Mouse (Mus musculus) adrenal gland, postnatal 25 days (tissue): ENCODE measurements around the gene Speer4e. TPM values are rescaled to one million over a fixed set of nuclear protein-coding genes. Genes with fewer than 3 reads are reported as not detected.
"Not testable (repeated sequence)": the region's sequence is repeated elsewhere in the genome, so short reads cannot be mapped to it uniquely, and the experiment has no call there.

ENCODE experiments used
- DNase-seq: peaks from one replicate; pipeline ENCODE4 v3.0.0; 2021; ENCODE audit warnings: mixed read lengths
- long read RNA-seq: library from polyadenylated mRNA; stranded (forward); transcript quantifications from one replicate; pipeline ENCODE4 v2.0.0, GENCODE M21; 2021
- total RNA-seq: library from RNA; stranded (reverse); gene quantifications from 2 replicates; pipeline ENCODE4 v1.2.3, GENCODE M21; 2021

Speer4e gene
- total RNA-seq: not detected in 2 replicates
- long read RNA-seq: 0 reads

DNA sequence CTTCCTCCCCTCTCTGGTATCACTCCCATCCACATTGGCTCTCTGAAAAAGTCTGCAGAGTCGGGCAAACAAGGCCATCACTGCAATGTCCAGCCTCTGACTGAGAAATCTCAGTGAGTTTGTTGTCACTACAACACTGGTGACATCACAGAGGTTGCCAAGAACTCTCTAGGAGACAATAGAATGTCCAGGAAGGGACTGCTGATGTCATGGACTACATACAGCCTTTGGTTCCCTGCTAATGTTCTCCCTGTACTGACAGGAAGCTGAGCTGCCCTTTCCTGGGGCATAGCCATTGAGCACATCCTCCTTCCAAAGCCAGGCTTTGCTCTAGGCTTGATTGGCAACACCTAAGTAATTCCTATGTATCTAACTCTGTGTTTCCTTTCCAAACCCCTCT lies at the start of gene Speer4e:
TSS of gene Speer4e (minus strand) at position 101 of the 400 bp plus-strand sequence.
- DNase-seq: not testable (repeated sequence)

DNA sequence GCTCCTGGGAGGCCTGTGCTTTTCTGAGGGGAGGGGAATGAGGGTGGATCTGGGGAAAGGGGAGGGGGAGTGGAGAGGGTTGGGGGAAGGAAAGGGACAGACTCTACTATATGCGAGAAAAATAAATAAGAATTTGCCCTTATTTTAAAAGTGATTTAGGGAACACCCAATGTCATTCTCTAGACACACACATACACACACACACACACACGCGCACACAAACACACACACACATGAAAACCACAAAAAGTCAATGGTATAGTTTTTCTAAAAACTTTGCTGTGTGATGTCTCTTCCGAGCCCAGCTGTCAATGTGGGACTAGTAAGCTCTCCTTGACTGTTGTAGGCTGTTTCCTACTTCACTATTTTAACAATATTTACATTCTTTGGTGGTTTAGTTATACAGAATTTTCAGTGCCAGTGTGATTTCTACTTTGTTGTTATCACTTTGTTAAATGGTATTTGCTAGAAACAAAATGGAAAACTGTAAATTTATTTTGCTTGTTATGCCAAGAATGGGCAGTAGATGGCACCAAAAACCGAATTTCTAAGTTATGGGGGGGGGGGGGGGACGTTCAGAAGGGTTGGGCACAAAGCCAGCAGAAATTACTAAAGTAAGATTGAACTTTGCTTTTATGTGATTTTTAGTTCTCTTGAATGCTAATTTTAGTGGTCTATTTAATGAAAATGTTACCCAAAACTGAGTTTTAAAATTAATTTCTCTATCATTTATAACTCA lies 48.6 kb upstream of the Speer4e start:
- DNase-seq: not testable (repeated sequence)

DNA sequence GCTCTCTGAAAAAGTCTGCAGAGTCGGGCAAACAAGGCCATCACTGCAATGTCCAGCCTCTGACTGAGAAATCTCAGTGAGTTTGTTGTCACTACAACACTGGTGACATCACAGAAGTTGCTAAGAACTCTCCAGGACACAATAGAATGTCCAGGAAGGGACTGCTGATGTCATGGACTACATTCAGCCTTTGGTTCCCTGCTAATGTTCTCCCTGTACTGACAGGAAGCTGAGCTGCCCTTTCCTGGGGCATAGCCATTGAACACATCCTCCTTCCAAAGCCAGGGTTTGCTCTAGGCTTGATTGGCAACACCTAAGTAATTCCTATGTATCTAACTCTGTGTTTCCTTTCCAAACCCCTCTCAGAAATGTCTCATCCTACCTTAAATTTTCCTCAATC lies 40.6 kb upstream of the Speer4e start, which contains the start of gene Gm10354:
TSS of gene Gm10354 (minus strand) at position 101 of the 400 bp plus-strand sequence.
- not testable (repeated sequence) for DNase-seq

DNA sequence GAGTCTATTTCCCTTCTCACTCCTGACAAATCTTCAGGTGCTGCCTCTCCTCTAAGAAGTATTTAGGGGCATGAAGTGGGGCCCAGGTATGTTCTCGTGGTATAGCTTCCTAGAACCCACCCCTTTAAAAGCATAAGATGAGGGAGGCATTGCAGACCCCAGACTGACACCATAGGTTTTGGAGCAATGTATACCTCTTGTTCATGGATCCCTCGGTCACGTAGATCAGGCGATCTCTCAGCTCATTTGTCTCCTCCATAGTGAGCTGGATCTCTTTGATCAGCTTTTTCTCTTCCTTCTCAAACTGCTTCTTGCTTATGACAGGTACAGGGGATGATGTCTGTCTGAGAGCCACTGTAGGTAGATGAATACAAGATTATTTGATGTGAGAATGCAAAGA lies 39.1 kb upstream of the Speer4e start:
- DNase-seq: not testable (repeated sequence)

DNA sequence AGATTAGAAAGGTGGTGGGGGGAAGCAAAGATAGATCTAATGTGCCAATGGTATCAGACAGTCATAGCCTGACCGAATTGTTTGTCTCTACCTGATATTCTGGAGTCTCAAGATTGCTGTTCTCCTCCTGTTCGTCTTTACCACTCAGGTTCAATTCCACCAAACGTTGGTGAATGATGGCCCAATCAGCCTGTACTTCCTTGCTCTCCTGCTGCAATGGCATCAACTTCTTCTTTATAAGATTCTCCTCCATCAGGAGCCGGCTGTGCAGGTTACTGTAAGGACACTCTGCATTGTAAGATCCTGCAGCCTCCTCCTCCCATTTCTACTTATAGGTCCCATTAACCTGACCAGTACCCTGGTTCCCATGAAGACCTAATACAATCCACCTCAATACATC lies 37.1 kb upstream of the Speer4e start:
- not testable (repeated sequence) for DNase-seq

DNA sequence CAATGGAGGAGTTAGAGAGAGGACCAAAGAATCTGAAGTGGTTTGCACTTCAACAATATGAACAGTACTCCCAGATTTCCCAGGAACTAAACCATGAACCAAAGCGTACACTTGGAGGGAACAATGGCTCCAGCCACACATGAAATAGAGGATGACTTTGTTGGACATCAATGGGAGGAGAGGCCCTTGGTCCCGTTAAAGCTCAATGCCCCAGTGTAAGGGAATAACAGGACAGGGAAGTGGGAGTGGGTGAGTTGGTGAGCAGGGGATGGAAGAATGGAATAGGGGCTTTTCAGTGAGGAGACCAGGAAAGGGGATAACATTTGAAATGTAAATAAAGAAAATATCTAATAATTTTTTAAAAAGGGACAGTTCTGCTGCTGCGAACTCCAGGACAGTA lies 34.6 kb upstream of the Speer4e start:
- not testable (repeated sequence) for DNase-seq

DNA sequence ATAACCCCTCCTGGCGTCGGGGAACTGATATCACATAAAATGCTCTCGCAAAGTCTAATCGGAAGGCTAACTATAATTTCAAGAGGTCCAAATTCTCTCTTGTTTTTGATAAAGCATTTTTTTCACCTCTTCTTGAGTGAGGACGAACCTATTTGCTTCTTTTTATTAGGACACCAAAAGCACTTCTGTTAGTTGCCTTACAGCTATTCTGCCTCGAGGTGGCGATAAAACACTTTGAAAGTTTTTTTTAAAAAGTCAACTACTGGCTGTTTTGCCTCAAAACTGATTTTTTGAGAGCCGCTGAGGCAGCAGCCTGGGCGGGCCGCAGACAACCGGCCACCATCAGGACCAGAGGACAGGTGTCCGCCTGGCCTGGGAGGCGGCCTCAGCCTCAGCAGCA lies 25.6 kb upstream of the Speer4e start:
- DNase-seq: not testable (repeated sequence)

DNA sequence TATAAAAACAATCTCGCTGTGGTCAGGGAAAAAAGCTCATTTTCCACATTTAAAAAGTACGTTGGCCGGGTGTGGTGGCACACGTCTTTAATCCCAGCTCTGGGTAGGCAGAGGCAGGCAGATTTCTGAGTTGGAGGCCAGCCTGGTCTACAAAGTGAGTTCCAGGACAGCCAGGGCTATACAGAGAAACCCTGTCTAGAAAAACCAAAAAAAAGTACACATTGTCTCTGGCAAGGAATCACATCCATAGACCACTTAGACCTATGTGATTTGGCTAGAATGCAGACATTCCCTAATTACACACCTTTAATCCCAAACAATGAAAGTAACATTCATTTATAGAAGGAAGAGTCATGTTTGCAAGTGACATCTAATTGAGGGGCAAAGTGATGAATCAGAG lies 23.3 kb upstream of the Speer4e start:
- DNase-seq: not testable (repeated sequence)

DNA sequence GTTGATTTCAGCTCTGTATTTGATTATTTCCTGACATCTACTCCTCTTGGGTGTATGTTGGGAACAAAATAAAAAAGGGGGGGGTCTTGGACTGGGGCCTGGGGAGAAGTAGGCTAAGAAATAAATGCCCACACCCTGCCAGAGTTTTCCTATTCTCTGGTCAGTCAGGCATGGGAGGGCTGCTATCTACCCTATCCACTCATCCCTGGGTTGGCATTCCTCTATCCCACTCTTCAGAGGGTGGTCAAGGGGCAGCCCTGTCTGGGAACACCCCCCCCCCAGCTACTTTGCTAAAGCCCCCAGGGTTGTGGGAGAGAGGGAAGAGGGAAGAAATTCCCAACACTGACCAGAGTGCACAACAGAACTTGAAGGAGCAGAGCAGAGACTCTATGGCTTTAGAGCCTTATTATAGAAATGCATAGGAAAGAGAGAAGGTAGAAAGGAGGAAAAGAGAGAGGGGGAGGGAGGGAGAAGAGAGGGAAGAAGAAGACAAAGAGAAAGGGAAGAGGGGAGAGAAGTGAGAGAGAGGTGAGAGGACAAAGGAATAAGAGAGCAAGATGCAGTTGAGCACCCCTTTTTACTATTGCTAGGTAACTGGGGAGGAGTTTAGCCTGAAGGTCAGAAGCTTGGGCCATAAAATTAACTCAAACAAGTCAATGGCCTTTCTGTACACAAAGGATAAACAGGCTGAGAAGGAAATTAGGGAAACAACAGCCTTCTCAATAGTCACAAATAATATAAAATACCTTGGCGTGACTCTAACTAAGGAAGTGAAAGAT lies 17.9 kb upstream of the Speer4e start:
- not testable (repeated sequence) for DNase-seq

DNA sequence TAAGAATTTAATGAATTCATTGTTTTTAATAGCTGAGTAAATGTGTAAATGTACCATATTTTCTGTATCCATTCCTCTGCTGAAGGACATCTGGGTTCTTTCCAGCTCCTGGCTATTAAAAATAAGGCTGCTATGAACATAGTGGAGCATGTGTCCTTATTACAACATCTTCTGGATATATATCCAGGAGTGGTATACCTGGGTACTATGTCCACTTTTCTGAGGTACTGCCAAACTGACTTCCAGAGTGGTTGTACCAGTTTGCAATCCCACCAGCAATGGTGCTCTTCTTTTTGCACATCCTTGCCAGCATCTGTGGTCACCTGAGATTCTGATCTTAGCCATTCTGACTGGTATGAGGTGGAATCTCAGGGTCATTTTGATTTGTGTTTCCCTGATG lies 15.4 kb upstream of the Speer4e start:
- DNase-seq: not testable (repeated sequence)

DNA sequence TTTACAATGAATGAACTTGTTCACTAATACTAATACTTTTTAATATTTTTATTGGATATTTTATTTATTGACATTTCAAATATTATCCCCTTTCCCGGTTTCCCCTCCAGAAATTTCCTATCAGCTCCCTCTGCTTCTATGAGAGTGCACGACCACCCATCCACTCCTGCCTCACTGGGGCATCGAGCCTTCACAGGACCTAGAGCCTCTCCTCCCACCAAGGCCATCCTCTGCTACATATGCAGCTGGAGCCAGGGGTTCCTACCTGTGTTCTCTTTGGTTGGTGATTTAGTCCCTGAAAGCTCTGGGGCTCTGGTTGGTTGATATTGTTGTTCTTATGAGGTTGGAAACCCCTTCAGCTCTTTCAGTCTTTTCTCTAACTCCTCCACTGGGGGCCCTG lies 14.5 kb upstream of the Speer4e start:
- DNase-seq: not testable (repeated sequence)

DNA sequence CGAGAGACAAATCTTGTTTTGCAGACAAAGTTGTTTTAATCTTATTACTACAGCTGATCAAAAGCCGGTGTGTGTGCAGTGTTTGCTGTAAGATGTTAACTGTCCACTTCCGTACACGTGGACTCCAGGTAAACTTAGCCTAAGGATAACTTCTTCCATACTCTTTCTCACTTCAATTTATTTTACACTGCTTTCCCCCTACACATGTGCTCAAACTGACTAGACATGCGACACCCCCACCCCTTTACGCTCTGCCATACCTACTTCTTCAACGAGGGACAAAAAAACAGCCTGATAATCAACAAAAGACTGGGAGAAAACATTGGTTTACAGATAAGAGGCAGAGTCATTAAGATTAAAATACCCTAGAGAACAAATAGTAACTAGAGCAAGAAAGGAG lies 13.6 kb upstream of the Speer4e start:
- not testable (repeated sequence) for DNase-seq

DNA sequence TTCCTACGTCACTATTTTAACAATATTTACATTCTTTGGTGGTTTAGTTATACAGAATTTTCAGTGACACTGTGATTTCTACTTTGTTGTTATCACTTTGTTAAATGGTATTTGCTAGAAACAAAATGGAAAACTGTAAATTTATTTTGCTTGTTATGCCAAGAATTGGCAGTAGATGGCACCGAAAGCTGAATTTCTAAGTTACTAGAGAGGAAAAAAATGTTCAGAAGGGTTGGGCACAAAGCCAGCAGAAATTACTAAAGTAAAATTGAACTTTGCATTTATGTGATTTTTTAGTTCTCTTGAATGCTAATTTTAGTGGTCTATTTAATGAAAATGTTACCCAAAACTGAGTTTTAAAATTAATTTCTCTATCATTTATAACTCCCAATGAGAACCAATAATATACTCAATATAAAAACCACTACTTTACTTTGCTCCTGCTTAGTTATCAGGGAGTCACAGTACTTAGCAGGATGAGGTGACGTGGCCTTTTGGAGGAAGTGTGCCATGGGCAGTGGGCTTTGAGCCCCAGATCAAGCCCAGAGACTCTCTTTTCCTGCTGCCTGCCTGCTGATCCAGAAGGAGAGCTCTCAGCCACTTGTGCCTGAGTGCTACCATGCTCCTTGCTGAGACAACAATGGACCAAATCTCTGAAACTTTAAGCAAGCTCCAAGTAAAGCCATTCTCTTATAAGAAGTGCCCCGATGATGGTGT lies 9.4 kb upstream of the Speer4e start:
- DNase-seq: not testable (repeated sequence)

DNA sequence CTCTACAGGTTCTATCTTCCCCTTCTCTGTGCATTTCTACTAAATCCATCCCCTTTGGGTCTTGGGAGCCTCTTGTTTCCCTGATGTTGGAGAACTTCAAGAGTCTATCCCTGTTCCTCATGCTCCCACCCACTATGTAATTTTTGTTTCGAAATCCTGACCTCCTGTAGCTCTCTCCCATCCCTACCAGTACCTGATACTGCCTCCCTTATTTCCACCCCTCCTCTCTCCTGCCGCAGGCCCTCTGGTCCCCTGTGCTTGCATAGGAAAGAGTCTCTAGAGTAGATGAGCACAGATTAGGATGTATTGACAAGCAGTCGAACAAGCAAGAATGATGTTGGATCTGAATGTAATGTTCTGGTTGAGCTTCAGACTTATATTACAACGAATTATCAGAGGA lies 7.3 kb upstream of the Speer4e start:
- DNase-seq: not testable (repeated sequence)

DNA sequence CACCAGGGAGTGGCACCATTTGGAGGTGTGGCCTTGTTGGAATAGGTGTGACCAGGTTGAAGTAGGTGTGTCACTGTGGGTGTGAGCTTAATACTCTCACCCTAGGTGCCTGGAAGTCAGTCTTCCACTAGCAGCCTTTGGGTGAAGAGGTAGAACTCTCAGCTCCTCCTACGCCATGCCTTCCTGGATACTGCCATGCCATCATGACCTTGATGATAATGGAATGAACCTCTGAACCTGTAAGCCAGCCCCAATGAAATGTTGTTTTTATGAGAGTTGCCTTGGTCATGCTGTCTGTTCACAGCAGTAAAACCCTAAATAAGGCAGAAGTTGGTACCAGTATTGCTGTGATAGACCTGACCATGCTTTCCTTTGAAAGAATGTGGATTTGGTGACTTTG lies 2.8 kb upstream of the Speer4e start:
- not testable (repeated sequence) for DNase-seq

DNA sequence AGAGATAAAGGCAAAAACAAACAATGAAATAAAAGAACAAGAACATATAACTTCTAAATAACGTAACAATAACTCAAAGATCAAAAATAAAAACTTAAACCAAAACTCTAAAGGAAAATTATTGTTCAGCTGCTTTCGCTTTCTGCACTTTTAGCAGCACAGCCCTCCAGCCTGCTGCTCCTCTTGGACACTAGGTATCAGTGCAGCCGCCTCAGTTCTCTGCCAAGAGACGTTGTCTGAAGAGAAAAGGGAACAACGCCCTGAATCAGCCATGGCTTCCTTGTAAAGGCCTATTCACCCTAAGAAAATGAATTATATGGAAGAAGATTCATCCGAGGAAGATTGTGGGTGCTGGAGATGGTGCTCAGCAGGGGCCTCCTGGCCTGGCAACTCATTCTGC lies 4.5 kb downstream of the Speer4e start:
- not testable (repeated sequence) for DNase-seq

DNA sequence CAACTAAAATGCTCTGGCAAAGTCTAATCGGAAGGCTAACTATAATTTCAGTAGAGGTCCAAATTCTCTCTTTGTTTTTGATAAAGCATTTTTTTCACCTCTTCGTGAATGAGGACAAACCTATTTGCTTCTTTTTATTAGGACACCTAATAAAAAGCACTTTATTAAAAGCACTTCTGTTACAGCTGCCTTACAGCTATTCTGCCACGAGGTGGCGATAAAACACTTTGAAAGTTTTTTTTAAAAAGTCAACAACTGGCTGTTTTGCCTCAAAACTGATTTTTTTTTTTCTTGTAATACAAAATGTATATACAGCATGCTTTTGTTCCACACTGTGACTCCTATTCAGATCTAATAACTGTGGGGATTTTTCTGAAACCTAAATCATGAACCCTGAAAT lies 11.2 kb downstream of the Speer4e start:
- DNase-seq: not testable (repeated sequence)

DNA sequence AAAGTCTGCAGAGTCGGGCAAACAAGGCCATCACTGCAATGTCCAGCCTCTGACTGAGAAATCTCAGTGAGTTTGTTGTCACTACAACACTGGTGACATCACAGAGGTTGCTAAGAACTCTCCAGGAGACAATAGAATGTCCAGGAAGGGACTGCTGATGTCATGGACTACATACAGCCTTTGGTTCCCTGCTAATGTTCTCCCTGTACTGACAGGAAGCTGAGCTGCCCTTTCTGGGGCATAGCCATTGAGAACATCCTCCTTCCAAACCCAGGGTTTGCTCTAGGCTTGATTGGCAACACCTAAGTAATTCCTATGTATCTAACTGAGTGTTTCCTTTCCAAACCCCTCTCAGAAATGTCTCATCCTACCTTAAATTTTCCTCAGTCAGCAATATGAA lies 23.4 kb downstream of the Speer4e start, which contains the start of gene Gm9758:
TSS of gene Gm9758 (minus strand) at position 101 of the 400 bp plus-strand sequence.
- not testable (repeated sequence) for DNase-seq

DNA sequence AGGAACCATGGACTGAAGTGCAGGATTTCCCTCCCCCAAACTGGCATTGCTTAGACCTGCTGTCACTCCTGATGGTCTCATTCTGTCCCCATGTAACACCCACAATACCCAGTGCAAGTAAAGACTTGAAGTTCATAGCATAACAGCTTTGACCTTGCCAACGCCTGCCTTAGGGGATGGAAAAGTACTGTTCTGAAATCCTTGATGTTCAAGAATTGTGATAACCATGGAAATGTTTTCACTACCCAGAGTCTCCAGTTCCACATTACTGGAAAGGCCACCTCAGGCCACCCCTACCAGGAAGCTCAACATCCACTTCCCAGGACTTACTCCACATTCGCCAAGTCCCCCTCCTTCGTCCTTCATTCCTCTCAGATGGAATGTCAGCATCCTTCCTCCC lies 23.9 kb downstream of the Speer4e start:
- DNase-seq: not testable (repeated sequence)

DNA sequence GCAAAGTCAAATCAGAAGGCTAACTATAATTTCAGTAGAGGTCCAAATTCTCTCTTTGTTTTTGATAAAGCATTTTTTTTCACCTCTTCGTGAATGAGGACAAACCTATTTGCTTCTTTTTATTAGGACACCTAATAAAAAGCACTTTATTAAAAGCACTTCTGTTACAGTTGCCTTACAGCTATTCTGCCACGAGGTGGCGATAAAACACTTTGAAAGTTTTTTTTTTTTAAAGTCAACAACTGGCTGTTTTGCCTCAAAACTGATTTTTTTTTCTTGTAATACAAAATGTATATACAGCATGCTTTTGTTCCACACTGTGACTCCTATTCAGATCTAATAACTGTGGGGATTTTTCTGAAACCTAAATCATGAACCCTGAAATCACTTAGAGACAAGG lies 34.7 kb downstream of the Speer4e start:
- not testable (repeated sequence) for DNase-seq

DNA sequence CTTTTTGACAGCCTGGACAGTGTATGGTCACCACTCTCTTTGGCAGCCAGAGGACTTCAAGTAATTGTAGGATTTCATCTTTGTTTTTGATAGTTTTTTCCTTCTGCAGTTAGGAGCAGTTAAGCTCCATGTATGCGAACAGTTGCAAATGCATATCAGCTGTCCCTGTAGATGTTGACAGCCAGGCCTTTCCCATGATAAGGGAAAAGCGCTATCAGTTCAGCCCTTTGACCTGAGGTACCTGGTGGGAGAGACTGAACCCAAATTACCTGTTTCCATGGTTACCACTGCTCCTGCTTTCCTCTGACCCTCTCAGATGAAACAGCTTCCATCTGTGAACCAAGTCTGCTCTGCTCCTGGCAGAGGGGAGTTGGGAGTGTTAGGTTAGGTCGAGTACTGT lies 46.0 kb downstream of the Speer4e start:
- no peak for DNase-seq

DNA sequence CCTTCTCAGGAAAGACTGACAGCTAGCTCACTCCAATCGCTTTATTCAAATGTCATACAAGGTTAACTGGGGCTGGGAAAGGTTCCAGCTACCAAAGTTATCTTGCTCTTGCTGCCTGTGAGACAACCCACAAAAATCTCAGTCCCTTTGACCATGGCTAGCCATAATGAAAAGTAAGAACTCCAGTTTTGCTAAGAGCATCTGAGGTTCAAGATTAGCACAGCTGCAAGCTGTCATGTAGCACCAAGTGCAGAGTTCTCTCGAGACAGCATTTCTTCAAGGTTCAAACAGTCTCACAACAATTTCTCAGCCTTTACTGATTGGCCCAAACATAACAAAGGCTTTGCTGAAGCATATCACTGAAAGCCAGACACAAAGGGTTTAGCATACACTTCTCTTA lies 52.9 kb downstream of the Speer4e start:
- not testable (repeated sequence) for DNase-seq
